Mouse (Mus musculus): Measurements from ENCODE around the gene Dab2ip.

DNA sequence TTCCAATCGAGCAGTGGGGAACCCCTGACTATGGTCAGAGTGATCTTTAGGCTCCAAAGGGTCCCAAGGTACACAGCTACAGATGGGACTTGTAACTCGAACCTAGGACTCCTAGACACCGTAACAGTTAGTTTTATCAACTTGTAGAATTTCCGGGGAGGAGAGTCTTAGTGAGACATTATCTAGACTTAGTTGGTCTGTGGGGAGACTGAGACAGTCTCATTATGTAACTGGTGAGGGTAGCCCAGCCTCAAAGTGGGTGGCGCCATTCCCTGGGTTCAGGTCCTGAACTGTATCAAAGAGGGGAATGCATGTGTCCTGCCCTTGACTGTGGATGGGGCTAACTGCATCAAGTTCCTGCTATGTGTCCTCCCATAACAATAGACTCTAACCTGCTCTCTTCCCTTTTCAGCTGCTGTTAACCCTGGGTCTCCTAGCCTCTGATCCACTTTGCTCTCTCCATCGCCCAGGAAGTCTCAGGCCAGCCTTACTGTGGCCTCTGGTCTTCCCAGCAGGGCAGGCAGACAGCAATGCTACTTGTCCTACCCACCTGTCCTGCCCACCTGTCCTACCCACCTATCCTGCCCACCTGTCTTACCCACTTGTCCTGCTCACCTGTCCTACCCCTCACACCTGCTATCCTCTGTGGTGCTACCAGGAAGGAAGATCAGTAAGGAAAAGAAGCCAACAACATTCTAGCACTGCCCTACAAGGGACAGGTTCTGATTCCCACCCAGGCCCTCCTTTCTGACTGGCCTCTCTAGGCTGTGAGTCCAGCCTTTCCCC, 7.2 kb downstream of the Dab2ip start:
- TF ChIP-seq POLR2A (IDR thresholded peaks at IDR 0.05; ENCODE audit: control insufficient read depth in 1 of 2, insufficient read depth in 1 of 2, low read depth in 1 of 2, low read length in 2 of 2, poor library complexity in 1 of 2) (no peak), ZMIZ1 (IDR thresholded peaks at IDR 0.05; ENCODE audit: low read depth, low read length) (no peak), CTCF (IDR thresholded peaks at IDR 0.05 in 2 of 3, conservative IDR thresholded peaks at IDR 0.05 in 1 of 3; ENCODE audit: control insufficient read depth in 1 of 3, insufficient read depth in 1 of 3, low read depth in 2 of 3, low read length in 3 of 3, poor library complexity in 1 of 3, severe bottlenecking in 1 of 3) (no peak), RAD21 (IDR thresholded peaks at IDR 0.05; ENCODE audit: low read depth, low read length) (no peak), CHD2 (IDR thresholded peaks at IDR 0.05; ENCODE audit: low read length) (no peak), EP300 (IDR thresholded peaks at IDR 0.05; ENCODE audit: low read depth in 1 of 2, low read length in 2 of 2) (peak in 1 of 2 experiments; percentile 52; a peak in 2 of 4 replicates), USF1 (IDR thresholded peaks at IDR 0.05; ENCODE audit: low read depth, low read length) (no peak), MEF2A (IDR thresholded peaks at IDR 0.05; ENCODE audit: extremely low read depth, insufficient replicate concordance, low read depth, low read length, poor library complexity, severe bottlenecking) (no peak), POLR2AphosphoS2 (IDR thresholded peaks at IDR 0.05; ENCODE audit: low read length) (no peak), MAX (IDR thresholded peaks at IDR 0.05; ENCODE audit: low read length) (no peak), SMC3 (IDR thresholded peaks at IDR 0.05; ENCODE audit: low read depth, low read length) (no peak), KAT2A (conservative IDR thresholded peaks at IDR 0.05; ENCODE audit: low read depth, low read length) (no peak), TAL1 (IDR thresholded peaks at IDR 0.05; ENCODE audit: low read length) (no peak)
